Mouse (Mus musculus) lung, postnatal 0 days (tissue): ENCODE measurements at regions not wholly inside any gene's neighbourhood (a gene's known extent, or its start where the extent isn't known, plus 50 kb on each side); places are given as distances from the start of the nearest gene placed in this dataset.

Experiments
- CTCF ChIP-seq: IDR thresholded peaks from 2 replicates; pipeline ENCODE4 v1.5.1; 2016; ENCODE audit warnings: antibody characterized with exemption, mild to moderate bottlenecking
- EP300 ChIP-seq: IDR thresholded peaks from 2 replicates; pipeline ENCODE4 v1.6.1; 2016; ENCODE audit warnings: antibody characterized with exemption, mild to moderate bottlenecking, control low read depth

GRCm38 (mm10) chr13:43976676-43977075, 192.1 kb downstream of the Cd83 start:
- TF ChIP-seq CTCF (no peak), EP300 (no peak)
